Mouse (Mus musculus): ENCODE data around the gene Trp53i13. TPM values are rescaled to one million over a fixed set of nuclear protein-coding genes. Genes with fewer than 3 reads are reported as not detected.

The Trp53i13 gene
- polyA plus RNA-seq (2015; fragmentation: Nextera tagmentation; extraction: Ambion mirVana) = 20.3 and 22.7 TPM in 2 replicates

GRCm38 (mm10) chr11:77515637-77516552, at the start of gene Trp53i13:
Trp53i13 (minus strand) TSS chr11:77515980.

GRCm38 (mm10) chr11:77519043-77519442, 3.3 kb upstream of the Trp53i13 start, which contains the start of gene Gm10392:
Gm10392 (minus strand) TSS chr11:77519198.

GRCm38 (mm10) chr11:77514832-77515636, 746 bp downstream of the Trp53i13 start, which contains the start of gene Abhd15:
Abhd15 (plus strand) TSS chr11:77515121.

DNA sequence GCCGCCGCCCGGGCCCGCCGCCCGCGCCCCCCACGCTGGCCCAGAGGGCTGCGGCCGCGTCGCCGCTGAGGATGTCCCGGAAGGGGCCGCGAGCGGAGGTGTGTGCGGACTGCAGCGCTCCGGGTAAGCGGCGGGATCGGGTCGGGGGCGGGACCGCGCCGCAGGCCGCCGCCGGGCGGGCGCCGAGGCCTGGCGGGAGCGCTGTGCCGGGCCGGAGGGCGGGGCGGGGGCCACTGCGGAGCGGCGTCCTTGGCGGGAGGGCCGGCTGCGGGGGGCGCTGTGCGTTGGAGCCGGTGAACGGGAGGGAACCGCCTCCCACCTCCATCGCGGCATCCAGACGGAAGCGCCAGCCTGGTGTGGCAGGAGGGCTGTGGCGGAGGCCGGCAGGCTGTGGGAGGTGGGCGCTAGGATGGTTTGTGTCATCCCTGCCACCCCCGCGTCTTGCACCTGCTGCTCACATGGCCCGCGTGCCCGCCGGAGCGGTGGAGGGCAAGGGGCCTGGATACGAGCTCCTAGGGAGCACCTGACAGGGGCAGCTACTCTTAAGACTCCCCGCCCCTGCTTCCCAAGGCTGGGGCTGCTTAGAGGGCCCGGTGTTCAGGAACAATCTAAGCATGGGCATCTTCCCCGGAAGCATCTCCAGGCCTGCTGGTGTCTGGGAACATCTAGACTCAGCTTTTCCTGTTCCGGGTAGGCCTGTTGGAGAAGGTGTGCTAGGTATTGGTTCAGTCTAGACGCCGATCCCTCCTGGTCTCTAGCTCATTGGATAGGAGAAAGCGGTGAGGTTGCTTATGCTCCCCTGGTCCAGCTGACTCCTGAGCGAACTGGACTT, 22.1 kb downstream of the Trp53i13 start, which contains the start of gene Git1:
Gene Git1, plus strand, starts transcription at position 51 of the 832 bp plus-strand sequence.

GRCm38 (mm10) chr11:77489591-77490235, 26.1 kb downstream of the Trp53i13 start, which contains the start of gene Ankrd13b:
Ankrd13b (minus strand) TSS chr11:77489678.

GRCm38 (mm10) chr11:77462283-77463100, 53.3 kb downstream of the Trp53i13 start, which contains the start of gene Coro6:
Coro6 (plus strand) TSS chr11:77462411.

Other genes with a start within 250 kb of the Trp53i13 start
- 3.7 and 4.3 TPM in 2 replicates for gene Coro6, start 53.6 kb downstream of the Trp53i13 start, polyA plus RNA-seq (2015; fragmentation: Nextera tagmentation; extraction: Ambion mirVana)
- 32.7 and 36.8 TPM in 2 replicates for gene Ankrd13b, start 26.3 kb downstream of the Trp53i13 start, polyA plus RNA-seq (2015; fragmentation: Nextera tagmentation; extraction: Ambion mirVana)
- 19.3 and 20.1 TPM in 2 replicates for gene Git1, start 22.4 kb downstream of the Trp53i13 start, polyA plus RNA-seq (2015; fragmentation: Nextera tagmentation; extraction: Ambion mirVana)
- 2.0 and 2.5 TPM in 2 replicates for gene Abhd15, start 859 bp downstream of the Trp53i13 start, polyA plus RNA-seq (2015; fragmentation: Nextera tagmentation; extraction: Ambion mirVana)
- gene Gm10392, start 3.2 kb upstream of the Trp53i13 start, polyA plus RNA-seq (2015; fragmentation: Nextera tagmentation; extraction: Ambion mirVana) = not detected in 2 replicates
- gene Taok1, start 91.8 kb upstream of the Trp53i13 start, polyA plus RNA-seq (2015; fragmentation: Nextera tagmentation; extraction: Ambion mirVana) = 24.8 and 24.9 TPM in 2 replicates
- 5.2 and 5.3 TPM in 2 replicates for gene Nufip2, start 170.2 kb upstream of the Trp53i13 start, polyA plus RNA-seq (2015; fragmentation: Nextera tagmentation; extraction: Ambion mirVana)
- gene Cryba1, start 209.3 kb upstream of the Trp53i13 start, polyA plus RNA-seq (2015; fragmentation: Nextera tagmentation; extraction: Ambion mirVana) = not detected in 2 replicates
- 24.2 and 32.7 TPM in 2 replicates for gene Myo18a, start 247.3 kb upstream of the Trp53i13 start, polyA plus RNA-seq (2015; fragmentation: Nextera tagmentation; extraction: Ambion mirVana)